9 mouse cellular contexts compared by ENCODE assay signal in the genomic region with DNA sequence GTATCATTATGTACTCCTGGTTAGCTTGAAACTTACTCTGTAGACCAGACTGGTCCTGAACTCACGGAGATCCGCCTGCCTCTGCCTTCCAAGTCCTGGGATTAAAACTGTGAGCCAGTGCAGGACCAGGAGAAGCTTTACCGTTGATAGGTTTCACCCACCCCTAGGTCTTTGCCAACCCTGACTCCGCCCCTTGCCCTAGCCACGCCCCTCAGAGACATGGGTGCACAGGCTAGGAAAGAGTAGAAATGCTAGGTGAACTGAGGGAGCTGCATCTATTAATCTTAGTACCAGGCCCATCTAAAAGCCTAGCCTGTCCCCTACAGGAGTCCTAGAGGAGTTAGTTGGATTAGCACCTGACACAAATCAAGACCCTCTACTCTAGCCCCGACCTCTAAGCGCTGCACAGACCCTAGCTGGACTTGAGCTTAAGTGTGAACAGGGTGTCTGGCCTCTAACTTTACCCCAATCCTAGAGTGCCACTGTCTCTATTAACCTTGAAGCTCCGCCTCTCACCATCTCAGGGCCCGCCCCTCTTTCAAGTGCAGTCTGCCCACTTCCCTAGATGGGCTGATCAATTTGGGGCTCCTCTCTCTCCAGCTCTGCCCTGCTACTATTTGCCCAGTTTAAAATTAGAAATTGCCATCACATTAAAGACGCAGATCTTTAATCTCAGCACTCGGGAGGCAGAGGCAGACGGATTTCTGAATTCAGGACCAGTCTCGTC. TPM values are rescaled to one million over a fixed set of nuclear protein-coding genes. Genes with fewer than 3 reads are reported as not detected.
DNase-seq lines count a peak whose midpoint lies in the region; ATAC-seq lines count a peak whose summit lies in the region.
"Had no signal": no experiment of that assay in that cellular context is flagged by ENCODE, and none has a peak within 500 bp of the region (broad histone marks: within the 10 kb centered on the region; RNA-seq: fewer than 3 reads in every experiment).

No protein-coding gene starts in this region.

- H3K4me2 ChIP-seq in hindbrain, embryonic 12.5 days (replicated peaks) = peak overlapping the region; percentile 63
- no peak overlapping the region for H3K4me2 ChIP-seq in hindbrain, embryonic 11.5 days (replicated peaks; ENCODE audit: low read depth, low read length)
- H3K4me2 ChIP-seq in liver, embryonic 12.5 days = peak overlapping the region; percentile 82

- ATAC-seq in hindbrain, embryonic 12.5 days (ENCODE audit: low FRiP score) = no peak
- no peak for ATAC-seq in hindbrain, embryonic 11.5 days (ENCODE audit: low FRiP score)
- ATAC-seq in CD4-positive, CD25-positive, alpha-beta regulatory T cell, adult 4 months = peak; percentile 59
- ATAC-seq in liver, embryonic 12.5 days = 0 out of 2 replicates have a peak, but pooled peaks have one; percentile 21

- 80% methylated on average over 13 of the region's 13 CpGs for WGBS in hindbrain, embryonic 12.5 days
- WGBS in hindbrain, embryonic 11.5 days = 83% methylated on average over 13 of the region's 13 CpGs
- WGBS in embryonic facial prominence, embryonic 10.5 days = 80% methylated on average over 13 of the region's 13 CpGs
- WGBS in liver, embryonic 12.5 days (ENCODE audit: insufficient replicate concordance) = 47% methylated on average over 13 of the region's 13 CpGs

- DNase-seq in hindbrain, embryonic 11.5 days (ENCODE audit: low spot score) = no peak
- no peak for DNase-seq in embryonic facial prominence, embryonic 10.5 days (ENCODE audit: low spot score)
- no peak for DNase-seq in layer of hippocampus, postnatal 14 days (ENCODE audit: low spot score in 2 of 2)
- DNase-seq in ovary, postnatal 36 days (ENCODE audit: low spot score) = no peak
- no peak for DNase-seq in MN1 (ENCODE audit: low spot score)

- peaks cover 3% of the 10 kb centered on the region; the same call in 1 of the 2 replicates for H3K27me3 ChIP-seq in hindbrain, embryonic 12.5 days
- no peaks in the 10 kb centered on the region for H3K27me3 ChIP-seq in hindbrain, embryonic 11.5 days (ENCODE audit: control insufficient read depth, insufficient read depth, low read length)
- no peaks in the 10 kb centered on the region for H3K27me3 ChIP-seq in embryonic facial prominence, embryonic 10.5 days (replicated peaks; ENCODE audit: low read depth, poor library complexity, severe bottlenecking)
- H3K27me3 ChIP-seq in liver, embryonic 12.5 days (replicated peaks) = no peaks in the 10 kb centered on the region

- peaks cover 19% of the 10 kb centered on the region for H3K4me1 ChIP-seq in hindbrain, embryonic 12.5 days
- no peaks in the 10 kb centered on the region for H3K4me1 ChIP-seq in hindbrain, embryonic 11.5 days (replicated peaks; ENCODE audit: control insufficient read depth, insufficient read depth, low read length)
- peaks cover 46% of the 10 kb centered on the region for H3K4me1 ChIP-seq in embryonic facial prominence, embryonic 10.5 days
- peaks cover 59% of the 10 kb centered on the region for H3K4me1 ChIP-seq in liver, embryonic 12.5 days

- peaks cover 28% of the 10 kb centered on the region for H3K36me3 ChIP-seq in hindbrain, embryonic 12.5 days
- peaks cover 7% of the 10 kb centered on the region; the same call in 1 of the 2 replicates for H3K36me3 ChIP-seq in hindbrain, embryonic 11.5 days (ENCODE audit: control insufficient read depth, insufficient read depth, low read length)
- peaks cover 46% of the 10 kb centered on the region for H3K36me3 ChIP-seq in embryonic facial prominence, embryonic 10.5 days (replicated peaks)
- peaks cover 26% of the 10 kb centered on the region for H3K36me3 ChIP-seq in liver, embryonic 12.5 days

- H3K9me3 ChIP-seq in hindbrain, embryonic 12.5 days (replicated peaks) = no peaks in the 10 kb centered on the region
- H3K9me3 ChIP-seq in hindbrain, embryonic 11.5 days (ENCODE audit: control insufficient read depth, low read length) = no peaks in the 10 kb centered on the region
- H3K9me3 ChIP-seq in embryonic facial prominence, embryonic 10.5 days = no peaks in the 10 kb centered on the region
- no peaks in the 10 kb centered on the region for H3K9me3 ChIP-seq in liver, embryonic 12.5 days (replicated peaks)

- H3K4me3 ChIP-seq in hindbrain, embryonic 12.5 days = no peak overlapping the region
- H3K4me3 ChIP-seq in hindbrain, embryonic 11.5 days (ENCODE audit: low read depth, low read length) = no peak overlapping the region
- H3K4me3 ChIP-seq in embryonic facial prominence, embryonic 10.5 days = peak overlapping the region; percentile 76
- peak overlapping the region; percentile 54 for H3K4me3 ChIP-seq in liver, embryonic 12.5 days

- no peak overlapping the region for H3K27ac ChIP-seq in hindbrain, embryonic 12.5 days
- H3K27ac ChIP-seq in hindbrain, embryonic 11.5 days (ENCODE audit: low read depth, low read length) = no peak overlapping the region
- no peak overlapping the region for H3K27ac ChIP-seq in embryonic facial prominence, embryonic 10.5 days (replicated peaks)
- peak overlapping the region; percentile 59; the same call in 1 of the 2 replicates for H3K27ac ChIP-seq in liver, embryonic 12.5 days
- H3K27ac ChIP-seq: macrophage had no signal

- H3K9ac ChIP-seq in hindbrain, embryonic 12.5 days = no peak overlapping the region
- H3K9ac ChIP-seq in hindbrain, embryonic 11.5 days (ENCODE audit: low read depth, low read length) = no peak overlapping the region
- no peak overlapping the region; the same call in 1 of the 2 replicates for H3K9ac ChIP-seq in liver, embryonic 12.5 days

RNA-seq across cellular contexts. Expression of a gene that starts 1.6 kb away (rescaled TPM):
- 177 and 180 TPM in 2 replicates for polyA plus RNA-seq in hindbrain, embryonic 12.5 days (2016; fragmentation: Nextera tagmentation; extraction: Ambion mirVana)
- 134 and 149 TPM in 2 replicates for polyA plus RNA-seq in hindbrain, embryonic 11.5 days (2014; fragmentation: Nextera tagmentation; extraction: Ambion mirVana)
- polyA plus RNA-seq in CD4-positive, CD25-positive, alpha-beta regulatory T cell, adult 4 months (2017; shearing (Covaris generic)) = 10 to 100 TPM in 1 of 2 experiments, 1 to 10 TPM in 1; 7.6 to 66.3 TPM
- 144 and 156 TPM in 2 replicates for polyA plus RNA-seq in embryonic facial prominence, embryonic 10.5 days (2016; fragmentation: Nextera tagmentation; extraction: Ambion mirVana)
- 69.1 and 70.9 TPM in 2 replicates for polyA plus RNA-seq in liver, embryonic 12.5 days (2016; fragmentation: Nextera tagmentation; extraction: Ambion mirVana)
- 10 to 100 TPM; 10.3 to 13.8 TPM for total RNA-seq in layer of hippocampus, postnatal 14 days (2021)

RNA-seq across cellular contexts. Expression of a gene that starts 13.2 kb away (rescaled TPM):
- polyA plus RNA-seq in hindbrain, embryonic 12.5 days (2016; fragmentation: Nextera tagmentation; extraction: Ambion mirVana) = 20.2 and 21.0 TPM in 2 replicates
- 12.9 and 13.2 TPM in 2 replicates for polyA plus RNA-seq in hindbrain, embryonic 11.5 days (2014; fragmentation: Nextera tagmentation; extraction: Ambion mirVana)
- 1 to 10 TPM; 2.3 to 3.8 TPM for polyA plus RNA-seq in CD4-positive, CD25-positive, alpha-beta regulatory T cell, adult 4 months (2017; shearing (Covaris generic))
- polyA plus RNA-seq in embryonic facial prominence, embryonic 10.5 days (2016; fragmentation: Nextera tagmentation; extraction: Ambion mirVana) = 6.0 and 7.0 TPM in 2 replicates
- polyA plus RNA-seq in liver, embryonic 12.5 days (2016; fragmentation: Nextera tagmentation; extraction: Ambion mirVana) = 26.6 and 26.9 TPM in 2 replicates
- 10 to 100 TPM; 17.1 to 20.9 TPM for total RNA-seq in layer of hippocampus, postnatal 14 days (2021)

RNA-seq across cellular contexts. Expression of a gene that starts 27.9 kb away (rescaled TPM):
- 17.8 and 18.0 TPM in 2 replicates for polyA plus RNA-seq in hindbrain, embryonic 12.5 days (2016; fragmentation: Nextera tagmentation; extraction: Ambion mirVana)
- 15.7 and 17.1 TPM in 2 replicates for polyA plus RNA-seq in hindbrain, embryonic 11.5 days (2014; fragmentation: Nextera tagmentation; extraction: Ambion mirVana)
- 1 to 10 TPM; 1.7 to 2.8 TPM for polyA plus RNA-seq in CD4-positive, CD25-positive, alpha-beta regulatory T cell, adult 4 months (2017; shearing (Covaris generic))
- 23.3 and 24.4 TPM in 2 replicates for polyA plus RNA-seq in embryonic facial prominence, embryonic 10.5 days (2016; fragmentation: Nextera tagmentation; extraction: Ambion mirVana)
- polyA plus RNA-seq in liver, embryonic 12.5 days (2016; fragmentation: Nextera tagmentation; extraction: Ambion mirVana) = 8.5 and 8.6 TPM in 2 replicates
- 1 to 10 TPM; 5.3 to 7.4 TPM for total RNA-seq in layer of hippocampus, postnatal 14 days (2021)

RNA-seq across cellular contexts. Expression of a gene that starts 28.2 kb away (rescaled TPM):
- 55.9 and 60.0 TPM in 2 replicates for polyA plus RNA-seq in hindbrain, embryonic 12.5 days (2016; fragmentation: Nextera tagmentation; extraction: Ambion mirVana)
- polyA plus RNA-seq in hindbrain, embryonic 11.5 days (2014; fragmentation: Nextera tagmentation; extraction: Ambion mirVana) = 58.2 and 62.7 TPM in 2 replicates
- 100 to 1,000 TPM; 158 to 199 TPM for polyA plus RNA-seq in CD4-positive, CD25-positive, alpha-beta regulatory T cell, adult 4 months (2017; shearing (Covaris generic))
- 70.8 and 74.7 TPM in 2 replicates for polyA plus RNA-seq in embryonic facial prominence, embryonic 10.5 days (2016; fragmentation: Nextera tagmentation; extraction: Ambion mirVana)
- 31.6 and 38.7 TPM in 2 replicates for polyA plus RNA-seq in liver, embryonic 12.5 days (2016; fragmentation: Nextera tagmentation; extraction: Ambion mirVana)
- 10 to 100 TPM; 49.2 to 55.4 TPM for total RNA-seq in layer of hippocampus, postnatal 14 days (2021)

RNA-seq across cellular contexts. Expression of a gene that starts 33.8 kb away (rescaled TPM):
- 982 and 1,135 TPM in 2 replicates for polyA plus RNA-seq in hindbrain, embryonic 12.5 days (2016; fragmentation: Nextera tagmentation; extraction: Ambion mirVana)
- polyA plus RNA-seq in hindbrain, embryonic 11.5 days (2014; fragmentation: Nextera tagmentation; extraction: Ambion mirVana) = 1,346 and 1,389 TPM in 2 replicates
- 1,000 to 10,000 TPM; 3,755 to 5,441 TPM for polyA plus RNA-seq in CD4-positive, CD25-positive, alpha-beta regulatory T cell, adult 4 months (2017; shearing (Covaris generic))
- polyA plus RNA-seq in embryonic facial prominence, embryonic 10.5 days (2016; fragmentation: Nextera tagmentation; extraction: Ambion mirVana) = 1,885 and 1,917 TPM in 2 replicates
- 1,421 and 1,491 TPM in 2 replicates for polyA plus RNA-seq in liver, embryonic 12.5 days (2016; fragmentation: Nextera tagmentation; extraction: Ambion mirVana)
- 100 to 1,000 TPM; 427 to 461 TPM for total RNA-seq in layer of hippocampus, postnatal 14 days (2021)

Comparison
In these comparisons a context has a peak if more than half of its experiments do, and no peak if none do; other contexts are left out.
1. ATAC-seq: peak in CD4-positive, CD25-positive, alpha-beta regulatory T cell, adult 4 months (single experiment) and liver, embryonic 12.5 days (single experiment); none in hindbrain, embryonic 12.5 days (single experiment) and hindbrain, embryonic 11.5 days (single experiment).
2. H3K4me3 ChIP-seq: peak in embryonic facial prominence, embryonic 10.5 days (single experiment) and liver, embryonic 12.5 days (single experiment); none in hindbrain, embryonic 12.5 days (single experiment) and hindbrain, embryonic 11.5 days (single experiment).